Comparison of ENCODE assay signal across 9 mouse cellular contexts in the genomic region with DNA sequence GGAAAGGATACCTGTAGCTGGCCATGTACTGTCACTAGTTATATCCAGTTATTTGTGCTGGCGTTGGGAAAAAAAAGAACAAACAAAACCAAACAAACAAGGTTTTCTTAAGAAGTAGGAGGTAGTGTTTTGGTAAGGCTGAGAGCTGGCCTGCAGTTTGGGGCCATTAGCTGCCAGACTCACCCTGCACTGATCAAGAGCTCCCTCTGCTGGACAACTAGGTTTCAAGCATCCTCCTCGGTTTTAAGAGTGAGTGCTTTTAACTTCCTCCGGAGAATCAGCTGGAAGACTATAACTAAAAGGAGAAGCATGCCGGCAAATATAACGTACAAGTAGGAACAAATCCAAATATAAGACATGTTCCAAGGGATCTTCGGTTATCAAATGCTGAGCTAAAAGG. TPM values are rescaled to one million over a fixed set of nuclear protein-coding genes. Genes with fewer than 3 reads are reported as not detected.
A peak's percentile ranks its signal among the peaks of the same experiment; 100 is the strongest.
DNase-seq lines count a peak whose midpoint lies in the region; ATAC-seq and TF ChIP-seq lines count a peak whose summit lies in the region.
"Had no signal": no experiment of that assay in that cellular context is flagged by ENCODE, and none has a peak within 500 bp of the region (broad histone marks: within the 10 kb centered on the region; RNA-seq: fewer than 3 reads in every experiment).

No protein-coding gene starts in this region.

- H3K4me2 ChIP-seq in kidney, embryonic 15.5 days: no peak overlapping the region

- H3K4me3 ChIP-seq in kidney, embryonic 15.5 days (replicated peaks): no peak overlapping the region
- H3K4me3 ChIP-seq in MEL (ENCODE audit: control insufficient read depth in 1 of 2, insufficient read depth in 1 of 2, low read depth in 2 of 2, low read length in 2 of 2): peak overlapping the region in 1 of 2 experiments; percentile 33; a peak in 2 of 4 replicates

- no peak for TF ChIP-seq EP300 in MEL (IDR thresholded peaks at IDR 0.05; ENCODE audit: low read depth in 1 of 2, low read length in 2 of 2)

- no peak for TF ChIP-seq POLR2A in MEL (IDR thresholded peaks at IDR 0.05; ENCODE audit: control insufficient read depth in 1 of 2, insufficient read depth in 1 of 2, low read depth in 1 of 2, low read length in 2 of 2, poor library complexity in 1 of 2)

- H3K79me2 ChIP-seq in MEL (ENCODE audit: control insufficient read depth, insufficient read depth, low read length, poor library complexity): no peaks in the 10 kb centered on the region

- H3K4me1 ChIP-seq in kidney, embryonic 15.5 days: no peaks in the 10 kb centered on the region
- 0 out of 4 replicates have a peak, but pooled peaks cover 0 to 2% of the 10 kb centered on the region in 2 experiments for H3K4me1 ChIP-seq in MEL (ENCODE audit: control insufficient read depth in 1 of 2, insufficient read depth in 2 of 2, low read length in 2 of 2)

- H3K27me3 ChIP-seq in kidney, embryonic 15.5 days: peaks cover 2% of the 10 kb centered on the region; the same call in 1 of the 2 replicates
- no peaks in the 10 kb centered on the region; a peak in 1 of 4 replicates for H3K27me3 ChIP-seq in MEL (ENCODE audit: control insufficient read depth in 1 of 2, insufficient read depth in 2 of 2, low read length in 2 of 2)
- H3K27me3 ChIP-seq in splenic B cell, adult 2 months (ENCODE audit: control insufficient read depth, insufficient read depth, low read length, poor library complexity, severe bottlenecking): no peaks in the 10 kb centered on the region

- TF ChIP-seq CTCF in MEL (IDR thresholded peaks at IDR 0.05 in 2 of 3, conservative IDR thresholded peaks at IDR 0.05 in 1 of 3; ENCODE audit: control insufficient read depth in 1 of 3, insufficient read depth in 1 of 3, low read depth in 2 of 3, low read length in 3 of 3, poor library complexity in 1 of 3, severe bottlenecking in 1 of 3): peak; percentile 81 to 90 (median 87)

- no peak overlapping the region for H3K9ac ChIP-seq in kidney, embryonic 15.5 days
- H3K9ac ChIP-seq in MEL (ENCODE audit: control insufficient read depth, low read depth, low read length, poor library complexity, severe bottlenecking): peak overlapping the region; percentile 47

- peak; percentile 21 for DNase-seq in kidney, adult 11 months
- peak; percentile 92 for DNase-seq in MEL (ENCODE audit: low read depth, low spot score)
- peak; percentile 52 to 66 for DNase-seq in cerebellum, adult 18-20 months
- DNase-seq in forelimb bud, embryonic 11.5 days (ENCODE audit: low read depth, low spot score): peak; percentile 68
- peak; percentile 54 for DNase-seq in layer of hippocampus, adult 11-12 months (ENCODE audit: low spot score)
- DNase-seq in lung, postnatal 25 days (ENCODE audit: low spot score): peak; percentile 50
- peak; percentile 68 for DNase-seq in splenic B cell, adult 2 months (ENCODE audit: low read depth, low spot score)

- H3K36me3 ChIP-seq in kidney, embryonic 15.5 days: no peaks in the 10 kb centered on the region
- H3K36me3 ChIP-seq in MEL (ENCODE audit: control insufficient read depth in 1 of 2, insufficient read depth in 2 of 2, low read length in 2 of 2): peaks cover 0 to 5% of the 10 kb centered on the region in 2 experiments; a peak in 2 of 4 replicates
- no peaks in the 10 kb centered on the region for H3K36me3 ChIP-seq in splenic B cell, adult 2 months (ENCODE audit: control insufficient read depth, insufficient read depth, low read length, poor library complexity, severe bottlenecking)

- no peak overlapping the region for H3K27ac ChIP-seq in kidney, embryonic 15.5 days
- H3K27ac ChIP-seq in MEL (ENCODE audit: control insufficient read depth, low read depth, low read length): no peak overlapping the region
- H3K27ac ChIP-seq: macrophage had no signal

- no peak for ATAC-seq in kidney, embryonic 15.5 days (replicated peaks; ENCODE audit: low FRiP score)

- no peaks in the 10 kb centered on the region for H3K9me3 ChIP-seq in kidney, embryonic 15.5 days (replicated peaks)
- H3K9me3 ChIP-seq in MEL (replicated peaks; ENCODE audit: insufficient read depth, low read length): no peaks in the 10 kb centered on the region

- WGBS in kidney, embryonic 15.5 days: 16% methylated on average over 6 of the region's 6 CpGs

- TF ChIP-seq RAD21 in MEL (IDR thresholded peaks at IDR 0.05; ENCODE audit: low read depth, low read length): peak; percentile 87

TF ChIP-seq in MEL, 35 proteins besides CTCF, POLR2A, EP300 and RAD21:
- TF ChIP-seq SIN3A (IDR thresholded peaks at IDR 0.05; ENCODE audit: low read length) (no peak), ZC3H11A (IDR thresholded peaks at IDR 0.05; ENCODE audit: low read depth, low read length) (peak; percentile 52), POLR2AphosphoS5 (IDR thresholded peaks at IDR 0.05; ENCODE audit: borderline replicate concordance, low read depth, low read length) (no peak), ZNF384 (IDR thresholded peaks at IDR 0.05; ENCODE audit: low read depth, low read length) (no peak), MXI1 (IDR thresholded peaks at IDR 0.05; ENCODE audit: low read depth, low read length) (no peak), GATA1 (IDR thresholded peaks at IDR 0.05; ENCODE audit: low read depth, low read length) (no peak), SMC3 (IDR thresholded peaks at IDR 0.05; ENCODE audit: low read depth, low read length) (peak; percentile 78)

RNA-seq across cellular contexts. Expression of a gene that starts 19.8 kb away (rescaled TPM):
- not detected in 2 replicates for polyA plus RNA-seq in kidney, embryonic 15.5 days (2015; fragmentation: Nextera tagmentation; extraction: Ambion mirVana)
- not detected in 2 replicates for total RNA-seq in MEL (2012; rRNA removed)
- not detected for polyA plus RNA-seq in MEL (2012; ENCODE audit: insufficient read depth in 1 of 2, insufficient read length in 2 of 2, low read depth in 1 of 2, low replicate concordance in 2 of 2, missing spikeins in 1 of 2)
- polyA plus RNA-seq: macrophage had no signal

Comparison
In these comparisons a context has a peak if more than half of its experiments do, and no peak if none do; other contexts are left out.
1. DNase-seq: peak in every context shown above with its lines; median percentile 92 in MEL; 68 in forelimb bud, embryonic 11.5 days; 68 in splenic B cell, adult 2 months; 59 in cerebellum, adult 18-20 months; 54 in layer of hippocampus, adult 11-12 months; 50 in lung, postnatal 25 days; 21 in kidney, adult 11 months.